Mouse (Mus musculus): ENCODE data around the gene Slc38a2.
A peak's percentile ranks its signal among the peaks of the same experiment; 100 is the strongest.

The Slc38a2 gene

GRCm38 (mm10) chr15:96718466-96718865 lies 18.9 kb upstream of the Slc38a2 start:
- DNase-seq (ENCODE audit: low read depth, low spot score): no peak

GRCm38 (mm10) chr15:96717181-96717580 lies 17.7 kb upstream of the Slc38a2 start:
- DNase-seq (ENCODE audit: low read depth, low spot score): no peak

- no peak for DNase-seq (ENCODE audit: low read depth, low spot score)
These were observed 16.8 kb upstream of the Slc38a2 start for GRCm38 (mm10) chr15:96716371-96716770.

GRCm38 (mm10) chr15:96715692-96716080 lies 16.2 kb upstream of the Slc38a2 start:
- DNase-seq (ENCODE audit: low read depth, low spot score): no peak

- no peak for DNase-seq (ENCODE audit: low read depth, low spot score)
These were observed 15.7 kb upstream of the Slc38a2 start for GRCm38 (mm10) chr15:96715079-96715691.

GRCm38 (mm10) chr15:96714676-96715016 lies 15.1 kb upstream of the Slc38a2 start:
- DNase-seq (ENCODE audit: low read depth, low spot score): no peak

- no peak for DNase-seq (ENCODE audit: low read depth, low spot score)
These were observed 14.5 kb upstream of the Slc38a2 start for GRCm38 (mm10) chr15:96713758-96714675.

GRCm38 (mm10) chr15:96712338-96712737 lies 12.8 kb upstream of the Slc38a2 start:
- no peak for DNase-seq (ENCODE audit: low read depth, low spot score)

GRCm38 (mm10) chr15:96711664-96712063 lies 12.1 kb upstream of the Slc38a2 start:
- DNase-seq (ENCODE audit: low read depth, low spot score): no peak

GRCm38 (mm10) chr15:96710352-96711114 lies 11.0 kb upstream of the Slc38a2 start:
- DNase-seq (ENCODE audit: low read depth, low spot score): peak; percentile 32

GRCm38 (mm10) chr15:96709491-96710351 lies 10.2 kb upstream of the Slc38a2 start:
- DNase-seq (ENCODE audit: low read depth, low spot score): peak; percentile 97

GRCm38 (mm10) chr15:96708976-96709490 lies 9.5 kb upstream of the Slc38a2 start:
- DNase-seq (ENCODE audit: low read depth, low spot score): peak; percentile 61

- no peak for DNase-seq (ENCODE audit: low read depth, low spot score)
These were observed 8.9 kb upstream of the Slc38a2 start for GRCm38 (mm10) chr15:96708428-96708827.

GRCm38 (mm10) chr15:96707936-96708335 lies 8.4 kb upstream of the Slc38a2 start:
- no peak for DNase-seq (ENCODE audit: low read depth, low spot score)

- DNase-seq (ENCODE audit: low read depth, low spot score): peak; percentile 81
These were observed 3.0 kb upstream of the Slc38a2 start for GRCm38 (mm10) chr15:96702466-96703031.

- no peak for DNase-seq (ENCODE audit: low read depth, low spot score)
These were observed 1.2 kb upstream of the Slc38a2 start for GRCm38 (mm10) chr15:96700766-96701165.

- peak; percentile 69 for DNase-seq (ENCODE audit: low read depth, low spot score)
These were observed 677 bp downstream of the Slc38a2 start for GRCm38 (mm10) chr15:96698658-96699448.

GRCm38 (mm10) chr15:96697901-96698657 lies 1.5 kb downstream of the Slc38a2 start:
- no peak for DNase-seq (ENCODE audit: low read depth, low spot score)
